Mouse (Mus musculus): Measurements from ENCODE around the gene Capza1.

GRCm38 (mm10) chr3:104788075-104788474 is 76.2 kb downstream of the Capza1 start, which contains the start of gene Rhoc:
- TF ChIP-seq CTCF (IDR thresholded peaks at IDR 0.05; ENCODE audit: extremely low read depth, insufficient read depth, insufficient read length, insufficient replicate concordance) (no peak), POLR2A (IDR thresholded peaks at IDR 0.05; ENCODE audit: low read depth, low read length) (no peak)

All from spleen, adult 2 months (tissue).